Mouse (Mus musculus): Measurements from ENCODE around the gene Gm49336.

- TF ChIP-seq SMC3 (IDR thresholded peaks at IDR 0.05; ENCODE audit: low read depth, low read length) (no peak), POLR2A (IDR thresholded peaks at IDR 0.05; ENCODE audit: low read depth, low read length) (no peak), IRF4 (IDR thresholded peaks at IDR 0.05; ENCODE audit: low read depth, low read length) (no peak)
Observed at GRCm38 (mm10) chr14:60286194-60286863, 35.0 kb upstream of the Gm49336 start.
